Mouse (Mus musculus) naive thymus-derived CD4-positive, alpha-beta T cell, adult 2 months (primary cell): ENCODE data around the gene Plekhm2.

Experiments
- DNase-seq: peaks from one replicate; pipeline ENCODE4 v3.0.0-alpha.2; 2011; ENCODE audit warnings: low read depth

Plekhm2 gene

GRCm38 (mm10) chr4:141630021-141630420 is 34.7 kb downstream of the Plekhm2 start:
- no peak for DNase-seq

GRCm38 (mm10) chr4:141628661-141629060 is 36.0 kb downstream of the Plekhm2 start:
- DNase-seq = no peak

- DNase-seq = no peak
Measured at GRCm38 (mm10) chr4:141627502-141627901, 37.2 kb downstream of the Plekhm2 start.

- DNase-seq = no peak
Measured at GRCm38 (mm10) chr4:141625774-141626550, 38.7 kb downstream of the Plekhm2 start.

GRCm38 (mm10) chr4:141624983-141625773 is 39.5 kb downstream of the Plekhm2 start:
- peak; percentile 47 for DNase-seq

- no peak for DNase-seq
Measured at GRCm38 (mm10) chr4:141624134-141624533, 40.6 kb downstream of the Plekhm2 start.

- DNase-seq = no peak
Measured at GRCm38 (mm10) chr4:141623666-141624065, 41.0 kb downstream of the Plekhm2 start, which contains the start of gene Slc25a34. Gene Slc25a34 (minus strand): TSS chr4:141623821.

GRCm38 (mm10) chr4:141623037-141623436 is 41.7 kb downstream of the Plekhm2 start:
- no peak for DNase-seq

GRCm38 (mm10) chr4:141622580-141622979 is 42.1 kb downstream of the Plekhm2 start:
- no peak for DNase-seq

- no peak for DNase-seq
Measured at GRCm38 (mm10) chr4:141622091-141622490, 42.6 kb downstream of the Plekhm2 start.

- no peak for DNase-seq
Measured at GRCm38 (mm10) chr4:141621297-141621696, 43.4 kb downstream of the Plekhm2 start.

- no peak for DNase-seq
Measured at GRCm38 (mm10) chr4:141619299-141619883, 45.3 kb downstream of the Plekhm2 start.

- DNase-seq = peak; percentile 75
Measured at GRCm38 (mm10) chr4:141618565-141619243, 46.0 kb downstream of the Plekhm2 start, which contains the start of gene Tmem82. Gene Tmem82 (minus strand): TSS chr4:141618633.

GRCm38 (mm10) chr4:141617863-141618564 is 46.7 kb downstream of the Plekhm2 start:
- peak; percentile 51 for DNase-seq

GRCm38 (mm10) chr4:141617299-141617698 is 47.4 kb downstream of the Plekhm2 start:
- peak; percentile 62 for DNase-seq

- DNase-seq = no peak
Measured at GRCm38 (mm10) chr4:141616811-141617210, 47.9 kb downstream of the Plekhm2 start.

GRCm38 (mm10) chr4:141614946-141615345 is 49.8 kb downstream of the Plekhm2 start:
- DNase-seq = no peak

- DNase-seq = no peak
Measured at GRCm38 (mm10) chr4:141609538-141609937, 55.2 kb downstream of the Plekhm2 start.

- no peak for DNase-seq
Measured at GRCm38 (mm10) chr4:141605861-141606260, 58.8 kb downstream of the Plekhm2 start, which contains the start of gene Fblim1. Gene Fblim1 (minus strand): TSS chr4:141606096.

GRCm38 (mm10) chr4:141605421-141605820 is 59.3 kb downstream of the Plekhm2 start:
- no peak for DNase-seq

- no peak for DNase-seq
Measured at GRCm38 (mm10) chr4:141604493-141604892, 60.2 kb downstream of the Plekhm2 start.
